Mouse (Mus musculus): ENCODE results near the gene Macf1. TPM values are rescaled to one million over a fixed set of nuclear protein-coding genes. Genes with fewer than 3 reads are reported as not detected.

The Macf1 gene
- polyA plus RNA-seq, 1 experiment = 88.5 TPM

GRCm38 (mm10) chr4:123543691-123544090, 140.5 kb downstream of the Macf1 start:
- no peak for TF ChIP-seq POLR2A (IDR thresholded peaks at IDR 0.05; ENCODE audit: insufficient read length, low read depth)
- TF ChIP-seq CEBPB (IDR thresholded peaks at IDR 0.05; ENCODE audit: insufficient read depth, poor library complexity, severe bottlenecking) = no peak
- no peak for TF ChIP-seq TCF12 (IDR thresholded peaks at IDR 0.05; ENCODE audit: insufficient read depth, poor library complexity, severe bottlenecking)
- TF ChIP-seq REST (IDR thresholded peaks at IDR 0.05; ENCODE audit: insufficient read depth, insufficient read length) = no peak
- TF ChIP-seq MYOD1 (IDR thresholded peaks at IDR 0.05; ENCODE audit: control insufficient read depth in 1 of 3, insufficient read length in 2 of 3, low read depth in 2 of 3) = no peak
- TF ChIP-seq POLR2AphosphoS2 (IDR thresholded peaks at IDR 0.05; ENCODE audit: insufficient read length, low read depth) = no peak
- no peak for TF ChIP-seq MAX (IDR thresholded peaks at IDR 0.05; ENCODE audit: low read depth)
- TF ChIP-seq USF1 (IDR thresholded peaks at IDR 0.05; ENCODE audit: low read depth) = no peak
- TF ChIP-seq MYOG (IDR thresholded peaks at IDR 0.05; ENCODE audit: control insufficient read depth in 1 of 3, insufficient read depth in 1 of 3, insufficient read length in 2 of 3, low read depth in 2 of 3) = no peak
- TF ChIP-seq SRF (IDR thresholded peaks at IDR 0.05; ENCODE audit: control insufficient read depth, insufficient read length, low read depth) = no peak
- no peak for TF ChIP-seq E2F4 (IDR thresholded peaks at IDR 0.05; ENCODE audit: insufficient read depth)
- Histone ChIP-seq H3K27me3 (ENCODE audit: control insufficient read depth, insufficient read depth, insufficient read length) (no peaks in the 10 kb centered on the region), H3K36me3 (ENCODE audit: control insufficient read depth, insufficient read depth) (peaks cover 42% of the 10 kb centered on the region), H3K79me2 (ENCODE audit: control insufficient read depth, insufficient read depth) (peaks cover 28% of the 10 kb centered on the region), H3K4me3 (no peak overlapping the region), H3ac (ENCODE audit: control insufficient read depth, insufficient read length) (no peak overlapping the region), H3K4me2 (ENCODE audit: low read depth) (no peak overlapping the region)

- TF ChIP-seq POLR2AphosphoS2 (IDR thresholded peaks at IDR 0.05; ENCODE audit: insufficient read length, low read depth) (no peak), TCF3 (IDR thresholded peaks at IDR 0.05; ENCODE audit: insufficient read length, low read depth) (no peak), TCF12 (IDR thresholded peaks at IDR 0.05; ENCODE audit: insufficient read depth, poor library complexity, severe bottlenecking) (no peak), MYOG (IDR thresholded peaks at IDR 0.05; ENCODE audit: control insufficient read depth in 1 of 3, insufficient read depth in 1 of 3, insufficient read length in 2 of 3, low read depth in 2 of 3) (no peak), E2F4 (IDR thresholded peaks at IDR 0.05; ENCODE audit: insufficient read depth) (no peak), POLR2A (IDR thresholded peaks at IDR 0.05; ENCODE audit: insufficient read length, low read depth) (no peak), CEBPB (IDR thresholded peaks at IDR 0.05; ENCODE audit: insufficient read depth, poor library complexity, severe bottlenecking) (no peak), USF1 (IDR thresholded peaks at IDR 0.05; ENCODE audit: low read depth) (no peak), MYOD1 (IDR thresholded peaks at IDR 0.05; ENCODE audit: control insufficient read depth in 1 of 3, insufficient read length in 2 of 3, low read depth in 2 of 3) (no peak), SRF (IDR thresholded peaks at IDR 0.05; ENCODE audit: control insufficient read depth, insufficient read length, low read depth) (no peak)
- Histone ChIP-seq H3ac (ENCODE audit: control insufficient read depth, insufficient read length) (no peak overlapping the region), H3K79me2 (ENCODE audit: control insufficient read depth, insufficient read depth) (peaks cover 28% of the 10 kb centered on the region), H3K27me3 (ENCODE audit: control insufficient read depth, insufficient read depth, insufficient read length) (no peaks in the 10 kb centered on the region), H3K4me3 (no peak overlapping the region), H3K4me2 (ENCODE audit: low read depth) (no peak overlapping the region), H3K36me3 (ENCODE audit: control insufficient read depth, insufficient read depth) (peaks cover 17% of the 10 kb centered on the region)
Measured at GRCm38 (mm10) chr4:123535271-123535670, 148.9 kb downstream of the Macf1 start.

GRCm38 (mm10) chr4:123532001-123532400, 152.2 kb downstream of the Macf1 start:
- peaks cover 28% of the 10 kb centered on the region for H3K79me2 ChIP-seq (ENCODE audit: control insufficient read depth, insufficient read depth)
- H3K27me3 ChIP-seq (ENCODE audit: control insufficient read depth, insufficient read depth, insufficient read length) = no peaks in the 10 kb centered on the region
- H3K4me3 ChIP-seq = no peak overlapping the region
- TF ChIP-seq SRF (IDR thresholded peaks at IDR 0.05; ENCODE audit: control insufficient read depth, insufficient read length, low read depth) (no peak), REST (IDR thresholded peaks at IDR 0.05; ENCODE audit: insufficient read depth, insufficient read length) (no peak), POLR2A (IDR thresholded peaks at IDR 0.05; ENCODE audit: insufficient read length, low read depth) (no peak), E2F4 (IDR thresholded peaks at IDR 0.05; ENCODE audit: insufficient read depth) (no peak), TCF12 (IDR thresholded peaks at IDR 0.05; ENCODE audit: insufficient read depth, poor library complexity, severe bottlenecking) (no peak), CEBPB (IDR thresholded peaks at IDR 0.05; ENCODE audit: insufficient read depth, poor library complexity, severe bottlenecking) (no peak), MAX (IDR thresholded peaks at IDR 0.05; ENCODE audit: low read depth) (no peak), USF1 (IDR thresholded peaks at IDR 0.05; ENCODE audit: low read depth) (no peak), POLR2AphosphoS2 (IDR thresholded peaks at IDR 0.05; ENCODE audit: insufficient read length, low read depth) (no peak), MYOD1 (IDR thresholded peaks at IDR 0.05; ENCODE audit: control insufficient read depth in 1 of 3, insufficient read length in 2 of 3, low read depth in 2 of 3) (no peak), TCF3 (IDR thresholded peaks at IDR 0.05; ENCODE audit: insufficient read length, low read depth) (no peak)
- no peak overlapping the region for H3K4me2 ChIP-seq (ENCODE audit: low read depth)
- peaks cover 10% of the 10 kb centered on the region for H3K36me3 ChIP-seq (ENCODE audit: control insufficient read depth, insufficient read depth)
- H3ac ChIP-seq (ENCODE audit: control insufficient read depth, insufficient read length) = no peak overlapping the region

GRCm38 (mm10) chr4:123530976-123531375, 153.2 kb downstream of the Macf1 start:
- Histone ChIP-seq H3K36me3 (ENCODE audit: control insufficient read depth, insufficient read depth) (peaks cover 8% of the 10 kb centered on the region), H3K79me2 (ENCODE audit: control insufficient read depth, insufficient read depth) (peaks cover 31% of the 10 kb centered on the region), H3K4me2 (ENCODE audit: low read depth) (no peak overlapping the region), H3K4me3 (no peak overlapping the region), H3K27me3 (ENCODE audit: control insufficient read depth, insufficient read depth, insufficient read length) (no peaks in the 10 kb centered on the region), H3ac (ENCODE audit: control insufficient read depth, insufficient read length) (no peak overlapping the region)
- TF ChIP-seq MYOG (IDR thresholded peaks at IDR 0.05; ENCODE audit: control insufficient read depth in 1 of 3, insufficient read depth in 1 of 3, insufficient read length in 2 of 3, low read depth in 2 of 3) (no peak), POLR2AphosphoS2 (IDR thresholded peaks at IDR 0.05; ENCODE audit: insufficient read length, low read depth) (no peak), MYOD1 (IDR thresholded peaks at IDR 0.05; ENCODE audit: control insufficient read depth in 1 of 3, insufficient read length in 2 of 3, low read depth in 2 of 3) (no peak), SRF (IDR thresholded peaks at IDR 0.05; ENCODE audit: control insufficient read depth, insufficient read length, low read depth) (no peak), TCF12 (IDR thresholded peaks at IDR 0.05; ENCODE audit: insufficient read depth, poor library complexity, severe bottlenecking) (no peak), TCF3 (IDR thresholded peaks at IDR 0.05; ENCODE audit: insufficient read length, low read depth) (no peak), CEBPB (IDR thresholded peaks at IDR 0.05; ENCODE audit: insufficient read depth, poor library complexity, severe bottlenecking) (no peak), REST (IDR thresholded peaks at IDR 0.05; ENCODE audit: insufficient read depth, insufficient read length) (no peak), MAX (IDR thresholded peaks at IDR 0.05; ENCODE audit: low read depth) (no peak), E2F4 (IDR thresholded peaks at IDR 0.05; ENCODE audit: insufficient read depth) (no peak), USF1 (IDR thresholded peaks at IDR 0.05; ENCODE audit: low read depth) (no peak), POLR2A (IDR thresholded peaks at IDR 0.05; ENCODE audit: insufficient read length, low read depth) (no peak)
